Mouse (Mus musculus) adrenal gland, postnatal 36 days (tissue): ENCODE data around the gene Olfr857. TPM values are rescaled to one million over a fixed set of nuclear protein-coding genes. Genes with fewer than 3 reads are reported as not detected.
"Not testable (repeated sequence)": the region's sequence is repeated elsewhere in the genome, so short reads cannot be mapped to it uniquely, and the experiment has no call there.

Experiments
- DNase-seq, 2 experiments: peaks; one replicate each; pipeline ENCODE4 v3.0.0; 2021; ENCODE audit warnings: mixed read lengths in 1 of 2
- long read RNA-seq, 2 experiments: library from polyadenylated mRNA; stranded (forward); transcript quantifications; one replicate each; pipeline ENCODE4 v2.0.0; 2021; ENCODE audit warnings: borderline sequencing depth in 2 of 2
- total RNA-seq, 2 experiments: library from RNA; stranded (reverse); gene quantifications; 2 replicates each; pipeline ENCODE4 v1.2.3; 2021

Olfr857 gene
- total RNA-seq: not detected
- long read RNA-seq, experiment 1: 0 reads
- long read RNA-seq, experiment 2: 0 reads

DNA sequence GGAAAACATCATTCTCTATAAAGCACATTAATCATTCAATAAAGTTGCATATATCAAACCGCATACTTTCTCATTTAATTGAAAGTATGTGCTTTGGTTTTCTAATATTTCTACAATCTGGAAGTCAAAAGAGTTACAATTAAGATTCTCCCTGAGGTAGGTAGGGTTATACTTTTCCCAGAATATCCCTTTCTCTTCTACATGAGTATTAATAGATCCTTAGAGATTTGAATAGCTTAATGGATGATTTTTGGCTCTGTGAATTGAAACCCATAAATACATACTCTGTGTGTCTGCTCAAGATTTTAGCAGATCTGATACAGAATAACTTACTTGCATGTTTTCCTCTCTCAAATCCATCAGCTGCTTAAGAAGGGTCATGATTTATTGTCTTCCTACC is at the start of gene Olfr857:
TSS of gene Olfr857 (plus strand) at position 301 of the 400 bp plus-strand sequence.
- no peak for DNase-seq

GRCm38 (mm10) chr9:19690281-19690680 is 19.0 kb upstream of the Olfr857 start:
- DNase-seq: peak in 1 of 2 experiments; percentile 1

GRCm38 (mm10) chr9:19691426-19691825 is 17.8 kb upstream of the Olfr857 start:
- no peak for DNase-seq

- DNase-seq: no peak
Measured at GRCm38 (mm10) chr9:19692430-19692829, 16.8 kb upstream of the Olfr857 start.

DNA sequence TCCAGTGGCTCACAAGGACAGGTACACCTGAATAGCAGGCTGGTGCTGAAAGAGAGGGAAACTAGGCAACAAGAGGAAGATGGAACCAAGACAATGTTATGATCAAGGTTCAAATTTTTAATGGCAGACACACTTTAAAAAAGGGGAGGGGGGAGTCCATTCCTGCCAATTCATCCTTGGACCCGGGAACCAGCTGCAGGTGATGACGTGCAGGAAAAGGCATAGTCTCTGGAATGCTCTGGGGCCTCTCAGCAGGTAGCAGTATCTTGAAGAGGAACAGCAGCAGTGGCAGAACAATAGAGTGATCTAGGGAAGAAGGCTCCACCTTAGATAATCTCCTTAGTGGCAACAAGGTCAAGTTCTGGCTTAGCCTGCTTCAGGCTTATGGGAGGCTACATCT is 14.9 kb upstream of the Olfr857 start:
- not testable (repeated sequence) for DNase-seq

DNA sequence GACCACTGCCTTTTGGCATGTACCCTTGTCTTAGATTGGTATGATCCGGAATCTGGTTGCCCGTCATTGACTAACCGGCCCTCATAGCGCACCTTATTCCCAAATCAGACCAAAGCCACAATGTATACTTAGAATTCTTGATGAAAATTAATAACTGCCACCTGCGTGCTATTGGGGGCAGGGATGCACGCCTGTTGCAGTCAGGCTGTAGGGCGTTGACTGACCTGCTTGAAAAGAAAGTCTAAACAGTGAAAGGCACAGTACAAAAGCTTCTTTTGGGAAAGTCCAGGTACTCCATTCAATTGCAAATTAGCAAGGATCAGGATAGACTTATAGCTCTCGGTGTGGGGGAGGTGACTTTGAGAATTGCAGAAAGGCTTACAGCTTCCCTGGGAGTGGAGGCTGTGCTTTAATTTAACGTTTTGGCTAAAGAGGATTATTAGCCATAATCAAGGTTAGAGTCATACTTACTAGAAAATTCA is 14.3 kb upstream of the Olfr857 start:
- DNase-seq: not testable (repeated sequence)

DNA sequence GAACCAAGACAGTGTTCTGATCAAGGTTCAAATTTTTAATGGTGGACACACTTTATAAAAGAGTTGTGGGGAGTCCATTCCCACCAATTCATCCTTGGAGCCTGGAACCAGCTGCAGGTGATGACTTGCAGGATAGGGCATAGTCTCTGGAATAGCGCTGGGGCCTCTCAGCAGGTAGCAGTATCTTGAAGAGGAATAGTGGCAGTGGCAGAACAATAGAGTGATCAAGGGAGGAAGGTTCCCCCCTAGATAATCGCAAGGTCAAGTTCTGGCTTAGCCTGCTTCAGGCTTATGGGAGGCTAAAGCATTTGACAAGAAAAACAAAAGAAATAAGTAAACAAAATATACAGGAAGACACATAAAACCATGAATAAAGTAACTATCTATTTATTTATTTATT is 4.7 kb upstream of the Olfr857 start:
- DNase-seq: not testable (repeated sequence)

Other genes starting within 250 kb of the Olfr857 start
- not detected for gene Olfr850, start 231.2 kb upstream of the Olfr857 start, total RNA-seq
- gene Olfr851, start 216.1 kb upstream of the Olfr857 start, total RNA-seq: not detected
- not detected for gene Olfr853, start 168.4 kb upstream of the Olfr857 start, total RNA-seq
- not detected for gene Olfr854, start 142.1 kb upstream of the Olfr857 start, total RNA-seq
- not detected for gene Olfr855, start 126.8 kb upstream of the Olfr857 start, total RNA-seq
- 10 to 100 TPM; 19.8 to 22.2 TPM for gene Zfp317, start 87.3 kb upstream of the Olfr857 start, total RNA-seq
- not detected for gene Olfr58, start 70.8 kb downstream of the Olfr857 start, total RNA-seq
- gene Olfr859, start 95.5 kb downstream of the Olfr857 start, total RNA-seq: not detected
- not detected for gene Olfr860, start 140.3 kb downstream of the Olfr857 start, total RNA-seq
- gene Olfr862, start 178.6 kb downstream of the Olfr857 start, total RNA-seq: not detected
- gene Olfr77, start 207.4 kb downstream of the Olfr857 start, total RNA-seq: not detected